Mouse (Mus musculus) left cerebral cortex, postnatal 14 days (tissue): ENCODE measurements around the gene Elk4. TPM values are rescaled to one million over a fixed set of nuclear protein-coding genes. Genes with fewer than 3 reads are reported as not detected.

ENCODE experiments used
- DNase-seq, 2 experiments: peaks; one replicate each; pipeline ENCODE4 v3.0.0; 2021 to 2022; ENCODE audit warnings: low spot score in 2 of 2, mixed read lengths in 1 of 2
- intact Hi-C: fragments of 180-260 bp; cut with DNase I; formaldehyde crosslinking; loops from one replicate; pipeline ENCODE4 v1.15.1; 2025
- total RNA-seq, 2 experiments: library from RNA; stranded (reverse); gene quantifications; 2 replicates each; pipeline ENCODE4 v1.2.3; 2021

The Elk4 gene
- total RNA-seq, 2 experiments from 2014 or later = 54.5 to 58.8 TPM

DNA sequence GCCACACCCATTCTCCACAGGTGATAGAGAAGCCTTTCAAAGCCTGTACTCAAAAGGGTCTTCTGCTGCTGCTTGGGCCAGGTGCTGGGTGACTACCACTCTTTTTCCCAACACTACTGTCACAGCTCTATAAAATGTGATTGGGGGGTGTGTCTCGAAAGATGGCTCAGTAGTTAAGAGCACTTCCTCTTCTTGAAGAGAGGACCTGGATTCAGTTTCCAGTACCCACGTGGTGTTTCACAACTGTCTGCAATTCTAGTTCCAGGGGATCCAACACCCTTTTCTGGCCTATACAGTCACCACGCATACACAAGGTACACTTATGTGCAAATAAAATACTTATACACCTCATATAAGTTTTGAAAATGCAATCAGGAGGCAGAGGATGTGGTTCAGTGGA, 47.0 kb downstream of the Elk4 start:
- no peak for DNase-seq
- intact Hi-C loops = no loop called here

DNA sequence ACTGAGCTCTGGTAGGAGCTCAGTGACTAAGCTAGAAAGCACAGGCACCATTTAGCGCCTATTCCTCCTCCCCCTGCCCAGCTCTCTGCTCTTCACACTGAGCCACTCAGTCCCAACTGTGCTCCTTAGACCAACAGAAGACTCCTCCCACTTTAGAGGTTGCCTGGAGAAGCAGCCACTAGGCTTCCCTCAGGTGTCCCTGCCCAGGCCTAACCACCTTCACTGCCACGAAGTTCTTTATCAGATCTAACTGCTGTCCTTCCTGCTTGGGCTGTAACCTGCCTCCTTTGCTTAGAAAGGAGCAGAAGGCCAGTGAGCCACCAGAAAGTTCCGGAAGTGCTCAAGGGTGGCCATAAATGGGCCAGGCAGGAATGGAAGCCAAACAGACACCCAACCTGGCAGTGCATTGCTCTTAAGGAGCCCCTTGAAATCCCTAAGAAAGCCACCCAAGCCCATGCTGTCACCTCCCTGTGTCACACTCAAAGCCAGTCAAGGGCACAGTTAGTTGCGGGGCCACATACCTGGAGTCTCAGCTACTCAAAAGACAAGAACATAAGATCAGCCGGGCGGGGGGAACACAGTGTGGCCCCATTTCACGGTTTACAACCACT, 47.8 kb downstream of the Elk4 start:
- DNase-seq = no peak
- intact Hi-C loops = no loop called here

DNA sequence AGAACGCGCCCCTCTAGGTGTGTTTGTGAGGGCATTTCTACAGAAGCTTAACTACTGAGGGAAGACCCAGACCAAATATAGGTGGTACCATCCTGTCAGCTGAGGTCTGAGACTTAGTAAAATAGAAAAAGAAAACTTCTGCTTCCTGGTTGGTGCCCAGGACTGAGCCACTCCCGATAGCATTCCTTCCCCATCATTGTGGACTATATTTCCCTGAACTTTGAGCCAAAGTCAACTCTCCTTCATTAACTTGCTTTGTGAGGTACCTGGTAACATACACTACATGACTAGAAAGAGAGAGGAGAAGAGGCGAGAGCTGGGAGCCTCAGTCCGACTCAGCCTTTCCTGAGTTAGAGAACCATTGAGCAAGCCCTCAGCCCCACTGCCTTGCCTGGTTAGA, 51.2 kb downstream of the Elk4 start:
- intact Hi-C loops = no loop called here
- no peak for DNase-seq

DNA sequence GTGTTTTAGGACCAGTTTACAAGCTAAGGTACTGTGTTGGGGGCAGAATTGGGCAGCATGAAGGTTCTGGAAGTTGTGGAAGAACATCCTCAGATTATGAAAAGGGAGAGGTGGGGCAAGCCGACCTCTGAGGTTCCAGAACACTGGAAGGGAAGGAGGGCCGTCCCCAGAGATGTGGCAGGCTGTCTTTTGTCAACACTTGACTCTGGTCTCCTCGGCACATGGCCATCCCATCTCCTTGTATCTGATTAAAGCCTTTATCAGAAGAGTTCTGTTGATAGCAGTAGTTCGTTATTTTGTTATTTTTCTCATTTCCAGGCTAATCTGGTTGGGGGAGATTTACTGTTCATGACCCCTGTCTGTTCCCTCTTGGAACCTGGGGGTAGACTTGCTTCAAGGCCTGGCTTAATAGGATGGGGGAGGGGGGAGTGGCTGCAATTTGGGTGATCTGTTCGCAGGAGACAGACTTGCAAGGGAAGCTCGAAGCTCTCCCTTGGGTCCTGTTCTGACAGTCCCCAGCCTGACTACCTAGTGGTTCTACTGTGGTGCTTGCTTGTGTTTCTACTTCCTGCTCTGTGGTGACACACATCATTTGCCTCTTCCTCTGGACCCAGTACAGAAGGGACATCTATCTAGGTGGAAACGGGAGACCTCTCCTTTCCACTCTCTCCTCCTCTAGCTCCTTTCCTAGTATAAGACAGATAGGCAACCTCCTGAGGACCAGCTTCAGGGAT, 52.8 kb downstream of the Elk4 start:
- intact Hi-C loops = no loop called here
- DNase-seq = no peak

DNA sequence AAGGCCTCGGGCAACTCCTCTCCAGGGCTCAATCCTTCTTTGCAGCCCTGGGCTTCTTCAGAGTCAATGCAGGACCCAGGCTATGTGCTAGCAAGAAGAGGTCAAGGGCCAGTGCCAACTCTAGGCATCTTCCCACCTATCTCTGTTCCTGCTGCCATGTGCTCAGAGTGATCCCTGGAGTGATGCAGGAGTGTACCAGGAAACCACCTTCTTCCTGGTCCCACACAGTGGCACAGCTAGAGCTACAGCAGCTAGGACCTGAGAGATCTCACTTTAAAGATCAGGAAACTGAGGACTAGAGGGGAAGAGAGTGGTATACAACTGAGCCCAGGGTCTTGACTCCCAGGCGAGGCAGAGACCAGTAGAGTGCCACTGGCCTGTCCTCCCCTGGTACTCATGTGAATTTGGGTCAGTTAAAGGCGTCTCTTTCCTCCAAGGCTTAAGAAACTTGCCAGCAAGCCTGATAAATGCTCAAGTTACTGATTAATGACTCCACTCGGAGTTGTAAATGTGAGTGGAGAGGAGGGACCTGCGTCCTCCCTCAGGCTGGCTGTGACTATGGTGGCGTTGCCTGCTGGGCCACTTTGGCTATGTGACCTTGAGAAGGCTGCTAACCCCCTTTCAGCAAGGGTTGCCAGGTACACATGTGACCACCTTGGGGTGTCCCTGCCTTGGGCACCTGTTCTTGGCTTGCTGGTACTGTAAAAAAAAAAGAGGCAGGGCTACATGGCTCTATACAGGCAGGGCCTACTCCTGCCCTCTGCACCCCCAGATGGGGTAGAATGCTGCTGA, 54.5 kb downstream of the Elk4 start:
- DNase-seq = no peak
- intact Hi-C loops = no loop called here

DNA sequence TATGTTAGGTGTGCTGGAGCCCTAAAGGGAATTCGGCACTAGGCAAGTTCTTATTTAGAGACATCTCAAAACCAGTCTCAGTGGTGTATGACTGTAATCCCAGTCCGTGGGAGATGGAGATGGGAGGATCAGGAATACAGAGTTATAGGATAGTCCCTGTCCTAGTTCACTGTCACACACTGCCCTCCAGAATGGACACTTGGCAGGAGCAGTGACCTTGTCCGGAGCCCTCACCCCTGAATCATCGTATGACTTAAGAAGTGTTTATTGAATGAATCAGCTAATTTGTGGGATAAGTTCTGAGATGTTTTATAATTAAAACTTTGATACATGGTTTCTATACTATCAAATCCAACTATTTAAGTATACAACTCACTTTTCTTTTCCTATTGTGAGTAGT, 55.7 kb downstream of the Elk4 start:
- intact Hi-C loops = no loop called here
- no peak for DNase-seq

DNA sequence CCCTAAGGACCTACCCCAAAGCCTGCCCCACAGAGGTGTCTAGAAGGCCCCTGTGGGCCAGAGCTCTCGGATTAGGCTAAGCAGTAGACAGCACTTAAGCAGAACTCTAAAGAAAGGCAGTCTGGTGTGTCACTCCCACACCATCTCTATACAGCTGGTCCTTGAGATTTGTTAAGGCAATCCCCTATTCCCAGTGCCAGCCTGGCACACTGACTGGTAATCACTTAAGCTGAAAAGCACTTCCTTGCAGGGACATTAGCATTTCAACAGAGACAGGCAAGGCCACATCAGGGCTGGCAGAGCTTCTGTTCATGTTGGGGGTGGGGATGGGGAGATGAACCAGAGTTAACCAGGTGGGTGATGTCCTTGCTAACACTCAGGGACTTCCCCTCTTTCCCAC, 57.6 kb downstream of the Elk4 start:
- DNase-seq = peak; percentile 25 to 44
- intact Hi-C loops = no loop called here

DNA sequence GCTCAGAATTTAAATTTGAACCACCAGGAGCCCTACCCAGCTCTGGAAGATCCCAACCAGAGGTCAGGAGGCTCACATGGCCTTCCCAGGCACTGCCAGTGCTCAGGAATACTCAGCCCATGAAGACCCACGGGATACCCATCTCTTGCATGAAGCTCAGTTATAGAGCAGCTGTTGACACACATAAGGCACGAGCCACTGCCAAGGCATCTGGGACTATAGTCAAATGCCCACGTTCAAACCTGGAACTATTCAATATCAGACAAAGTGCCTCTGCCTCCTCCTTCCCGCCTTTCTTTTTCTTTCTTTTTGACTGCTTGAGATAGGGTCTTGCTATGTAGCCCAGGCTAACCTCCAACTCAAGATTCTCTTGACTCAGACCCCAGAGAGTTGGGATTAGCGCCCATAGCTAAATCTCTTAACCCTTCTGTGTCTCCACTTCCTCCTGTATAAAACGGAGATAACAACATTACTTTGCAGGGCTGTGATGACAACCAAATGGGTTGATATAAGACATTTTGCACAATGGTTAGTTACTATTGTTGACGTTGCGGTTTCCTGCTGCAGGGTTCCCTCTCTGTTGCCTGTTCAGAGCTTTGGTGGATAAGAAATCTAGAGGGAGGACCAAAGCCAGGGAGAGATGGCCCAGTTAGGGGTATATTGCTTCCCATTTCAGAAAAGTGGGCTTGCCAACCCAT, 58.2 kb downstream of the Elk4 start:
- peak; percentile 31 to 54 for DNase-seq
- intact Hi-C loops = no loop called here

DNA sequence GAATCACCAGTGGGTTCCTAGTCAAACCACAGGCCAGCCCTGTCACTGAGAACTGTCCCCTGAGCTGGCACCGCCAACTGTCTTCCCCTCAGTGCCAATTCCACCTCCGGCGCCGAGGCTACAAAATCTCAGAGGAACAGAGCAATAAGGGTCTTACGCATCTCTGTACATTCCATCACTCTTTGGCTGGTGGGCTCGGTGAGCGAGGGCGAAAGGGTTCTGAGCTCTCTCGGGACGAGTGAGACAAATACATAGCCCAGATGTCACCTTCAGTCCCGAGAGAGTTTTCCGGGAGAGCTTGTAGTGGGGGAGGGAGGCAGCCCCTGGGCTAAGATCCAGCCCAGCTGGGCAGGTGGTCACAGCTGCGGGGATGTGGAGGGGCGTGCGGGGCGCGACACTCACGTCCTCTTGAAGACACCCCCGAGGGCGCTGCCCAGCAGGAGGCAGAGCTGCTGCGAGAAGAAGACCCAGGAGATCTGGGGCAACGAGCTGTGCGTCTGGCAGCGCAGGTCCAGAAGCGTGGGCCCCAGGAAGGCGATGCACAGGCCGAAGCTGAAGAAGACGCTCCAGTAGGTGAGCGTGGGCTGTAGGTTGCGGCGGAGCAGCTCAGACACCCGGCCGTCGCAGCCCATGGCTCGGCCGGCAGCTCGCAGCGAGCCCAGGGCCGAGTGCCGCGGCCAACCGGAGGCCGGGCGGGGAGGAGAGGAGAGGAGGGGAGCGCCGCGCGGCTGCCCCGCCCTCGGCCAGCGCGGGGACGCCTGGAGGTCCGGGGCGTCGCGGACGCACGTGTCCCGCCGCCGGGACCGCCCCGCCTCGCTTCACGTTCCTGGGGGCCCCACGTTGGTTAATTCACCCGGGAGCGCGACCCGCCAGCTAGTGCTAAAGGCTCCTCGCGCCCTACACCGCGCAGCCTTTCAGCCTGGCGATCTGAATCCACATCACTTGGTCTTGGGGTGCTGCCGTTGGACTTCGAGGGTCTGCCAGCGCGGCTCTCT, 60.2 kb downstream of the Elk4 start, which contains the start of gene Mfsd4a:
Gene Mfsd4a, minus strand, starts transcription at position 802 of the 995 bp plus-strand sequence.
- intact Hi-C loops = no loop called here

DNA sequence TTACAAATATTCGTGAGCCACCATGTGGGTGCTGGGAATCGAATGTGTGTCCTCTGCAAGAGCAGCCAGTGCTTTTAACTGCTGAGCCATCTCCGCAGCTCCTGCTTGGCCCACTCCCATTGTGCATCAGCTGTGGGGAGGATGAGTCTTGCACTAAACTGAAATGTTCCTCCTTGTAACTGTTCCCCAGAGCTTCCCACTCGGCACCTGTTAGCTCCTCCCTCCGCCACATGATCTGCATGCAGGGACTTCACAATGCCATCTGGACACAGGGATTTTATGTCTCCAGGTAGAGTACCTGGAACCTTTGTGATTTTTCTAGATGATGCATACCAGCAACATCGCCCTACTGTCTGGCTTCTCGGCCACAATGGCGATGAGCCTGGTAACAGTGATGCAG, 62.0 kb downstream of the Elk4 start:
- peak in 1 of 2 experiments; percentile 17 for DNase-seq
- intact Hi-C loops = no loop called here

More for the DNA sequence above, 60.2 kb downstream of the Elk4 start, which contains the start of gene Mfsd4a:
- peak; percentile 17 to 36 for DNase-seq

DNA sequence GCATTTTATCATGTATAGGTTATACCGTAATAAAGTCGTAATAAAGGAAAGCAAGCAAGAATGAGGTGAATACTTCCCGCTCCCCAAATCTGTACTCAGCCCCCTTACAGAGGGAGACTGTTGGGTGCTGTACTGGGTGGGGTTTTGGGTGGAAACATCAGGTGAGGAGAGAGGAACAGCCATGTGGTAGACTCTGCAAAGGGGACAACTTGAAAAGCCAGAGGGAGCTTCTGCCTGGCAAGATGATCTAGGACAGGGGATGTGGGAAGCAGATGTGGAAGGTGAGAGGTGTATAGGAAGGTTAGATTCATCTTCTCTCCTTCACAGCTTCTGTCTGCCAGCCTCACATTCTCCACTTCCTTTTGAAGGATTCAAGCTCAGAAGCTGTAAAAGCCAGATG, 63.3 kb downstream of the Elk4 start:
- DNase-seq = no peak
- intact Hi-C loops = no loop called here

DNA sequence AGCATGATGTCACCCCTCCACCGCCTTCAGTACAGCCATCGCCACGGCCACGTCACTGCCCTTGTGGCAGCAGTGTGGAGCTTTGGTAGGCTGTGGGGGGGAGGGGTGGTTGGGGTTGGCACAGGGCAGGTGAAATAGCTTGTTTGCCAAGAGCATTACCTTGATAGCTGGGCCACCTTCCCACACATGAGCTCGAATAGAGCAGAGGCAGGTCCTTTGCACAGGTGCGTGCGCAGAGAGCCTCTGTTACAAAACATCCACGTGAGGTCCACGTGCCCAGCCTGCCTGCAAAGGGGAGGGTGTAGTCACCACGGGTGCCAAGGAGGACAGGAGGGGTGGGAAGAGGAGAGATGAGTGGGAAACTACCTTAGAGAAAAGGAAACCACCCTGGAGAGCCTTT, 68.2 kb downstream of the Elk4 start:
- DNase-seq = no peak
- intact Hi-C loops = no loop called here

DNA sequence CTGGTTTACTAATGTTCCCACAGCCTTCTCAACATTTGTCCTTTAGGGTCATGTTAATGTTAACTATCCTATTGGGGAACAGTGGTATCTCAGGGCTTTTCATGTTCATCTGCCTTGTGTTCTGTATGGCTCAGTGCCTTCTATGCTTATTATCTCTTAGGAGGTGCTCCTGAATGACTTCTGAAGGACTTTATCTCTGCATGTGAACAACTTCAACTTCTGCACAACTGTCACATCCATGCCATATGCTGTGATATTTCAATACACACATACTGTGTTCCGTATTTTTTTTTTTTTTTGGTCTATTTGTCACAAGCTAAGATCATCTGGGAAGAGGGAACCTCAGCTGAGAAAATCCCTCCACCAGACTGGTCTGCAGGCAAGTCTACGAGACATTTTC, 71.0 kb downstream of the Elk4 start:
- intact Hi-C loops = no loop called here

More for the DNA sequence above, 71.0 kb downstream of the Elk4 start:
- DNase-seq = no peak

Other genes starting within 250 kb of the Elk4 start
- 1 to 10 TPM in 1 of 2 experiments, under 1 TPM in 1; 0.62 to 1.4 TPM for gene Pm20d1, start 210.2 kb upstream of the Elk4 start, total RNA-seq
- gene Slc41a1, start 180.1 kb upstream of the Elk4 start, total RNA-seq = 10 to 100 TPM; 49.0 to 56.7 TPM
- gene Rab29, start 140.4 kb upstream of the Elk4 start, total RNA-seq = 1 to 10 TPM; 5.7 to 7.7 TPM
- gene Nucks1, start 97.1 kb upstream of the Elk4 start, total RNA-seq = 100 to 1,000 TPM; 159 to 163 TPM
- gene Slc45a3, start 44.6 kb upstream of the Elk4 start, total RNA-seq = 1 to 10 TPM in 1 of 2 experiments, under 1 TPM in 1; 0.97 to 1.8 TPM
- 10 to 100 TPM; 86.2 to 87.4 TPM for gene Mfsd4a, start 60.5 kb downstream of the Elk4 start, total RNA-seq
- 10 to 100 TPM; 17.0 to 28.3 TPM for gene Cdk18, start 132.1 kb downstream of the Elk4 start, total RNA-seq
- gene Lemd1, start 183.8 kb downstream of the Elk4 start, total RNA-seq = 1 to 10 TPM; 4.1 to 4.6 TPM
- 1 to 10 TPM; 3.7 to 3.9 TPM for gene AC124108.1, start 183.8 kb downstream of the Elk4 start, total RNA-seq
- not detected for gene Gm10188, start 222.2 kb downstream of the Elk4 start, total RNA-seq